Mouse (Mus musculus): ENCODE data around the gene Gm20388. TPM values are rescaled to one million over a fixed set of nuclear protein-coding genes. Genes with fewer than 3 reads are reported as not detected.

Gm20388 gene
- polyA plus RNA-seq, 1 experiment: 28.1 TPM

- Histone ChIP-seq H3K4me3 (ENCODE audit: low read depth, low read length) (no peak overlapping the region), H3K27ac (ENCODE audit: insufficient read depth, low read length) (no peak overlapping the region), H3K9me3 (replicated peaks; ENCODE audit: control insufficient read depth, insufficient read depth, low read length, poor library complexity, severe bottlenecking) (no peaks in the 10 kb centered on the region), H3K36me3 (ENCODE audit: control insufficient read depth, insufficient read depth, low read length, poor library complexity, severe bottlenecking) (no peaks in the 10 kb centered on the region), H3K4me1 (ENCODE audit: control insufficient read depth, insufficient read depth, low read length) (no peaks in the 10 kb centered on the region), H3K9ac (ENCODE audit: low read depth, poor library complexity, severe bottlenecking) (no peak overlapping the region), H3K27me3 (ENCODE audit: control insufficient read depth, insufficient read depth, low read length, poor library complexity, severe bottlenecking) (no peaks in the 10 kb centered on the region)
- TF ChIP-seq EP300 (IDR thresholded peaks at IDR 0.05; ENCODE audit: insufficient read depth, low read depth, low read length): no peak
- TF ChIP-seq CTCF (IDR thresholded peaks at IDR 0.05; ENCODE audit: low read depth, low read length): no peak
- no peak for TF ChIP-seq POLR2A (IDR thresholded peaks at IDR 0.05; ENCODE audit: insufficient read depth, low read length)
Observed at GRCm38 (mm10) chr8:121857331-121857730, 1946.7 kb downstream of the Gm20388 start.

GRCm38 (mm10) chr8:121857747-121858146, 1947.1 kb downstream of the Gm20388 start:
- no peak overlapping the region for H3K4me3 ChIP-seq (ENCODE audit: low read depth, low read length)
- H3K27ac ChIP-seq (ENCODE audit: insufficient read depth, low read length): no peak overlapping the region
- no peak for TF ChIP-seq POLR2A (IDR thresholded peaks at IDR 0.05; ENCODE audit: insufficient read depth, low read length)
- no peak for TF ChIP-seq CTCF (IDR thresholded peaks at IDR 0.05; ENCODE audit: low read depth, low read length)
- no peak for TF ChIP-seq EP300 (IDR thresholded peaks at IDR 0.05; ENCODE audit: insufficient read depth, low read depth, low read length)
- H3K9me3 ChIP-seq (replicated peaks; ENCODE audit: control insufficient read depth, insufficient read depth, low read length, poor library complexity, severe bottlenecking): no peaks in the 10 kb centered on the region
- H3K27me3 ChIP-seq (ENCODE audit: control insufficient read depth, insufficient read depth, low read length, poor library complexity, severe bottlenecking): no peaks in the 10 kb centered on the region
- no peaks in the 10 kb centered on the region for H3K4me1 ChIP-seq (ENCODE audit: control insufficient read depth, insufficient read depth, low read length)
- H3K36me3 ChIP-seq (ENCODE audit: control insufficient read depth, insufficient read depth, low read length, poor library complexity, severe bottlenecking): no peaks in the 10 kb centered on the region
- H3K9ac ChIP-seq (ENCODE audit: low read depth, poor library complexity, severe bottlenecking): no peak overlapping the region

GRCm38 (mm10) chr8:121861276-121861675, 1950.6 kb downstream of the Gm20388 start:
- H3K36me3 ChIP-seq (ENCODE audit: control insufficient read depth, insufficient read depth, low read length, poor library complexity, severe bottlenecking): no peaks in the 10 kb centered on the region
- no peak overlapping the region for H3K4me3 ChIP-seq (ENCODE audit: low read depth, low read length)
- no peak for TF ChIP-seq CTCF (IDR thresholded peaks at IDR 0.05; ENCODE audit: low read depth, low read length)
- TF ChIP-seq EP300 (IDR thresholded peaks at IDR 0.05; ENCODE audit: insufficient read depth, low read depth, low read length): no peak
- TF ChIP-seq POLR2A (IDR thresholded peaks at IDR 0.05; ENCODE audit: insufficient read depth, low read length): no peak
- H3K9me3 ChIP-seq (replicated peaks; ENCODE audit: control insufficient read depth, insufficient read depth, low read length, poor library complexity, severe bottlenecking): no peaks in the 10 kb centered on the region
- H3K4me1 ChIP-seq (ENCODE audit: control insufficient read depth, insufficient read depth, low read length): no peaks in the 10 kb centered on the region
- H3K9ac ChIP-seq (ENCODE audit: low read depth, poor library complexity, severe bottlenecking): no peak overlapping the region
- no peak overlapping the region for H3K27ac ChIP-seq (ENCODE audit: insufficient read depth, low read length)
- no peaks in the 10 kb centered on the region for H3K27me3 ChIP-seq (ENCODE audit: control insufficient read depth, insufficient read depth, low read length, poor library complexity, severe bottlenecking)

- Histone ChIP-seq H3K36me3 (ENCODE audit: control insufficient read depth, insufficient read depth, low read length, poor library complexity, severe bottlenecking) (no peaks in the 10 kb centered on the region), H3K9ac (ENCODE audit: low read depth, poor library complexity, severe bottlenecking) (no peak overlapping the region), H3K27ac (ENCODE audit: insufficient read depth, low read length) (no peak overlapping the region), H3K27me3 (ENCODE audit: control insufficient read depth, insufficient read depth, low read length, poor library complexity, severe bottlenecking) (no peaks in the 10 kb centered on the region), H3K4me3 (ENCODE audit: low read depth, low read length) (no peak overlapping the region), H3K4me1 (ENCODE audit: control insufficient read depth, insufficient read depth, low read length) (no peaks in the 10 kb centered on the region), H3K9me3 (replicated peaks; ENCODE audit: control insufficient read depth, insufficient read depth, low read length, poor library complexity, severe bottlenecking) (no peaks in the 10 kb centered on the region)
- TF ChIP-seq EP300 (IDR thresholded peaks at IDR 0.05; ENCODE audit: insufficient read depth, low read depth, low read length): no peak
- no peak for TF ChIP-seq POLR2A (IDR thresholded peaks at IDR 0.05; ENCODE audit: insufficient read depth, low read length)
- no peak for TF ChIP-seq CTCF (IDR thresholded peaks at IDR 0.05; ENCODE audit: low read depth, low read length)
Observed at GRCm38 (mm10) chr8:121861806-121862548, 1951.3 kb downstream of the Gm20388 start.

GRCm38 (mm10) chr8:121865356-121865755, 1954.7 kb downstream of the Gm20388 start:
- no peak overlapping the region for H3K27ac ChIP-seq (ENCODE audit: insufficient read depth, low read length)
- no peak overlapping the region for H3K4me3 ChIP-seq (ENCODE audit: low read depth, low read length)
- no peaks in the 10 kb centered on the region for H3K4me1 ChIP-seq (ENCODE audit: control insufficient read depth, insufficient read depth, low read length)
- no peak for TF ChIP-seq CTCF (IDR thresholded peaks at IDR 0.05; ENCODE audit: low read depth, low read length)
- no peak for TF ChIP-seq EP300 (IDR thresholded peaks at IDR 0.05; ENCODE audit: insufficient read depth, low read depth, low read length)
- TF ChIP-seq POLR2A (IDR thresholded peaks at IDR 0.05; ENCODE audit: insufficient read depth, low read length): no peak
- no peaks in the 10 kb centered on the region for H3K27me3 ChIP-seq (ENCODE audit: control insufficient read depth, insufficient read depth, low read length, poor library complexity, severe bottlenecking)
- H3K9ac ChIP-seq (ENCODE audit: low read depth, poor library complexity, severe bottlenecking): no peak overlapping the region
- H3K36me3 ChIP-seq (ENCODE audit: control insufficient read depth, insufficient read depth, low read length, poor library complexity, severe bottlenecking): no peaks in the 10 kb centered on the region
- H3K9me3 ChIP-seq (replicated peaks; ENCODE audit: control insufficient read depth, insufficient read depth, low read length, poor library complexity, severe bottlenecking): no peaks in the 10 kb centered on the region

GRCm38 (mm10) chr8:121868196-121868595, 1957.6 kb downstream of the Gm20388 start:
- Histone ChIP-seq H3K27ac (ENCODE audit: insufficient read depth, low read length) (no peak overlapping the region), H3K36me3 (ENCODE audit: control insufficient read depth, insufficient read depth, low read length, poor library complexity, severe bottlenecking) (no peaks in the 10 kb centered on the region), H3K9me3 (replicated peaks; ENCODE audit: control insufficient read depth, insufficient read depth, low read length, poor library complexity, severe bottlenecking) (no peaks in the 10 kb centered on the region), H3K9ac (ENCODE audit: low read depth, poor library complexity, severe bottlenecking) (no peak overlapping the region), H3K27me3 (ENCODE audit: control insufficient read depth, insufficient read depth, low read length, poor library complexity, severe bottlenecking) (no peaks in the 10 kb centered on the region), H3K4me1 (ENCODE audit: control insufficient read depth, insufficient read depth, low read length) (no peaks in the 10 kb centered on the region), H3K4me3 (ENCODE audit: low read depth, low read length) (no peak overlapping the region)
- no peak for TF ChIP-seq POLR2A (IDR thresholded peaks at IDR 0.05; ENCODE audit: insufficient read depth, low read length)
- no peak for TF ChIP-seq EP300 (IDR thresholded peaks at IDR 0.05; ENCODE audit: insufficient read depth, low read depth, low read length)

Data from ES-Bruce4 (cell line).